In the genomic region with DNA sequence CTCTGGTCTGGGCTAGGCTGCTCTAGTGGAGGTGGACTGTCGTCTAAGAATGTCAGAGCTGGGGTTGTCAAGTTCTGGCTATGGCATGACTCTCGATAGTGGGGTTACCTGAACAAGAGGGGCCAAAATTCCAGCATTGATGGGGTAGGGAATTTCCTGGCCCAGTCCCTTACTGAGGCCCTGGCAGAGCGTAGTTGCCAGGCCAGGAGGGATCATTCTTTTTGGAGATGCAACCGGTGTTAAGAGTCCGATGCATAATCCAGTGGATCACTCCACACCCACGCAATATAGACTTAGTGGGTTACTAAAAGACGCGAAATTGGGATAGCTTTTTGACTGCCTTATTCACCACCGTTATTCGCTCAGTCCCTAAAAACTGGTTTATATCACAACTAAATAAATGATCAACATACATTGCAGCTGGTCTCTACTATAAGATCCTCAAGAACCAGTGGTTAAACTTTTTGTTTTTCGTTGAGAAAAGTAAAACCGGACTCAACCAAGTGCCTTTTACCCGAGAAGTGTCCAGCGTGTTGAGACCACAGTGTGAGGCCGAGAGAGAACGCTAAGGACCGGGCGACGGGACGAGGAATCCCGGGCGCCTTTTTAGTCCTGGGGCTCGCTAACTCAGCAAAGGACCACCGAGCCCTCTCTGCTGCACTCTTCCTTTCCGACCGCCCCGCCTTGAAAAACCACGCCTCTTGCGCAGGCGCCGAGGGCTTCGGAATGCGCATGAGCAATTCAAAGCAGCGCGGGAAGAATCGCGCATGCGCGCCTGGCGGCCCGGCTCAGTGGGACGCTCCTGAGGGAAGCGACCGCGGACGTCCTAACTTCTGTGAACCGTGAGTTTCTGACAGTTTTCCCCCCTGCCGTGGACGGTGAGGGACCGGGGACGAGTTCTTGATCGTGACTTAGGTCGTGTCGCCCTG, we compare ENCODE assay signal across 8 mouse cellular contexts. TPM values are rescaled to one million over a fixed set of nuclear protein-coding genes. Genes with fewer than 3 reads are reported as not detected.
DNase-seq lines count a peak whose midpoint lies in the region; ATAC-seq and TF ChIP-seq lines count a peak whose summit lies in the region.

TSS of gene Cdc7 (plus strand) at position 739 of the 929 bp plus-strand sequence.

- ATAC-seq in Patski = peak; percentile 81
- ATAC-seq in hindbrain, embryonic 15.5 days (ENCODE audit: low FRiP score, low read depth) = peak; percentile 95

- in situ Hi-C loops in Patski (cut with MboI; ENCODE audit: low pct_unique_long_range_greater_than_20kb) = loop anchor here (5.0 kb wide), 1 partner anchor 37 kb away; the partner anchor contains the start of gene Hfm1

- H3K27me3 ChIP-seq in Patski = no peaks in the 10 kb centered on the region
- no peaks in the 10 kb centered on the region for H3K27me3 ChIP-seq in hindbrain, embryonic 15.5 days

- 6% methylated on average over 54 of the region's 54 CpGs for WGBS in hindbrain, embryonic 15.5 days

- H3K4me3 ChIP-seq in hindbrain, embryonic 15.5 days = peak within 1 kb of the TSS; percentile 85

- POLR2A ChIA-PET in Patski (lab: Charles Lee) = no interaction called here

- H3K4me1 ChIP-seq in hindbrain, embryonic 15.5 days (replicated peaks) = peaks cover 18% of the 10 kb centered on the region

- H3K9ac ChIP-seq in hindbrain, embryonic 15.5 days = peak within 1 kb of the TSS; percentile 72

- TF ChIP-seq CTCF in Patski (IDR thresholded peaks at IDR 0.05) = no peak

- DNase-seq in Patski (ENCODE audit: low read depth, low spot score) = peak; percentile 62
- peak; percentile 96 to 97 for DNase-seq in cerebellum, postnatal 14 days
- peak; percentile 85 to 90 for DNase-seq in frontal cortex, postnatal 25 days (ENCODE audit: low spot score in 2 of 2)
- peak; percentile 82 for DNase-seq in left cerebral cortex, adult 11 months (ENCODE audit: low spot score)
- peak; percentile 94 to 95 for DNase-seq in lung, postnatal 4 days
- DNase-seq in retina, postnatal 7 days (ENCODE audit: low read depth, low spot score) = peak; percentile 89
- DNase-seq in urinary bladder, adult 2 months (ENCODE audit: low spot score) = peak; percentile 98

- H3K9me3 ChIP-seq in hindbrain, embryonic 15.5 days = no peaks in the 10 kb centered on the region

- H3K36me3 ChIP-seq in hindbrain, embryonic 15.5 days = no peaks in the 10 kb centered on the region

- H3K27ac ChIP-seq in hindbrain, embryonic 15.5 days (replicated peaks) = peak within 1 kb of the TSS; percentile 86

- peak within 1 kb of the TSS; percentile 76 for H3K4me2 ChIP-seq in hindbrain, embryonic 15.5 days

- CTCF ChIA-PET in Patski (lab: Charles Lee) = interaction anchor here (1.3 to 3.8 kb wide), 2 partner anchors 38 to 103 kb away, joined by 3 to 13 read pairs; partner anchors contain the start of gene Hfm1

RNA-seq across cellular contexts. Expression of gene Cdc7, which starts in this region (rescaled TPM):
- 11.7 TPM for polyA plus RNA-seq in Patski (2021)
- polyA plus RNA-seq in hindbrain, embryonic 15.5 days (2015; fragmentation: Nextera tagmentation; extraction: Ambion mirVana) = 42.3 and 43.8 TPM in 2 replicates
- 3.4 and 5.4 TPM in 2 replicates for polyA plus RNA-seq in urinary bladder, adult 2 months (2012; rRNA removed)

Comparison
In these comparisons a context has a peak if more than half of its experiments do, and no peak if none do; other contexts are left out.
1. Peak in every context shown above with its lines: DNase-seq, ATAC-seq, H3K4me3 ChIP-seq and H3K27ac ChIP-seq.